Mouse (Mus musculus) thymus, postnatal 10 days (tissue): ENCODE measurements at regions not wholly inside any gene's neighbourhood (a gene's known extent, or its start where the extent isn't known, plus 50 kb on each side); places are given as distances from the start of the nearest gene placed in this dataset.
"Not testable (repeated sequence)": the region's sequence is repeated elsewhere in the genome, so short reads cannot be mapped to it uniquely, and the experiment has no call there.

Source experiments
- DNase-seq, 2 experiments: peaks; one replicate each; pipeline ENCODE4 v3.0.0; 2021; ENCODE audit warnings: low spot score in 2 of 2

DNA sequence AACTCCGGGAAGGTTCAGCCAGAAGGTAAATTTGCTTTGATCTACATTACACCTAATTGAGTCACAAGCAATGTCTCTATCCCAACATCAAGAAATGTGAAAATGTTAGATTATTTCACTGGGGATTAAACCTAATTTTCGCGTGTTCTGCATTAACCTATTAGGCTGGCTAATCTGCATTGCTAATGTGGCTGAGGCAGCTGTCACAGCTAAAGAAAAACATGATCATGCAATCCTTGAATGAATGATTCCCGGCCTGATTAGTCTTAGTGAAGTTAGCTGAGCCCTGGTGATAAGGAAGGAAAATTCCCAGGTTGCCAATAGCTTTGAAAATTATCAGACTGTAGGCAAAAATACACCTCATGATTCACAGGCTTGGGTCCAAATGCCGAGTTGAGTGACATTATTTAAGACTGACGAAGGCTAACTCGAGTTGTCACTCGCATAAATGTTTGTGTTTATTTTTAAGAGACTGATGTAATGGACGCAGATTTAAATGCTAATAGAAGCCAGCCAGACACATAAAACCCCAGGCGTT is 131.5 kb upstream of the Kiz start:
- no peak for DNase-seq

DNA sequence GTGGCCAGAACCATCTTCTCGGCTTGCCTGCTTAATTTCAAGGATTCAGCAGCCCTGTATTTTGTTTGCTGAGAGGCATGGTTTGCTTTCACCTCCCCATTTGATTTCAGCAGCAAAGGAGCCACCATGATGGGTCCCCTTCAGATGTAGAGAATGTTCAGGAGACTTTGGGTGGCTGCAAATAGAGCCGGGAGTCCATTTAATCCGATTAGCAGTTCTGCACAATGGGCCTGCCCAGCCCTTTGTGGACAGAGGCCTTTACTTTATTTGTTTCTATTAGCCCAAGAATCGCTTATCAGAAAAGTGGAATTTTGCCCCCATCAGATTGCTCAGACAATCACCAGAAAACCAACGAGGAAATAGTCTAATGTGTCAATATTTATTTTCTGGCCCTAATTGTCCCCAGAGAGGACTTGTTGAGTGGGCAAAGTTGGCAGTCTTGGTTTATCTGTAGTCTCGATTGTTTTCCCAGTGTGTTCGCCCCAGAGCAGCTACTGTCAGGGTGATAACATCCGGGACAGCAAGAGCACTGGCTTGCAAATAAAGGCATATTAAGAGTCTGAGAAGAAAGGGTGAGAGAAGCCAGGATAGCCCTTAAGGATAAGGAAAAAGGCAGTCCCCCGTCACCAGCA is 130.6 kb upstream of the Kiz start:
- no peak for DNase-seq

DNA sequence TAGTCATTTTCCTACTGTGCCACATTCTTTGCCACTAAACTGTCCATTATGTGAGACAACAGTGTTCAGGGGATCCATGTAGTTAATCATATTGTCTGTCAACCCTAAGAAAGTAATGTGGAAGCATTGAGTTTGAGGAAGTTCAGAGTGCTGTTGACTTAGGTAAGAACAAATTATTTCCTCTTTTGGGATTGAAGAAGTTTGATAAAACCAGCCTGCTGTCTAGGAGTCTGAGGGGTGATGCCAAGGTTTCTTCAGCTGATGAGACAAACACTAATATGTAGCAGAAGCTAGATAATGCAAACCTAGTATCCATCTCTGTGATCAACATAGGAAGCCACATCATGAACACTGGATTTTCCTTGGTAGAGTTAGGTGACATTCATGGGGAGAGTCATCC is 127.0 kb upstream of the Kiz start:
- DNase-seq, result no peak

DNA sequence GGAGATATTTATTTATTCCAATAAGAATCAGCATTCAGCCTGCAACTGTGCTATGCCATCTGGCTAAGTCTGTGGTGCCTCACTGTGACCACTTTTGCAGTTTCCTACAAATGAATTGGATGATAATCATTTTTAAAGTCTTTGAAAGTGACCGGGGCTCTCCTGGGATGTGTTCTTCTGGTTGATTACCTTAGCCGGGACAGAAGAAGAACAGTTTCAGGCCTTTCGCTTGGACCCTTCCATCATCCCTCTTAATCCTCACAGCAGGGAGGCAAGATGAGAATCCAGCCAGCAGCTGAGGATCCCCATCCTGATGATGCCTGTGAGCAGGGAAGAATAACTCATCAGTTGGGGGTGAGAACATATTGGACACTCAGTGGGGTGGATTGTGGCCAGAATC is 124.6 kb upstream of the Kiz start:
- DNase-seq, result no peak

DNA sequence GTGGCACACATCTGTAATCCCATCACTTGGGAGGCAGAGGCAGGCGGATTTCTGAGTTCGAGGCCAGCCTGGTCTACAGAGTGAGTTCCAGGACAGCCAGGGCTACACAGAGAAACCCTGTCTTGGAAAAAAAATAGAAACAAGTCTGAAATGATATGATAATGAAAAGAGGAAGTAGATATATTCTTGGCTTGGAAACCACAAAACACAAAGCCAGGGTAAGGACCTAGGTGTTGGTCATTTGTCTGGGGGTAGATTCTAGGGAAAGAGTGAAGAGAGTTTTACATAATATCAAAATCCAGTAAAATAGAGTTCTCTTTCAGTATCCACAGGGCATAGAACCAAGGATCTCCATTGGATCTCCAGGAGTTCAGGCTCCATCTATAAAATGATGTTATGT is 122.8 kb upstream of the Kiz start:
- DNase-seq, result not testable (repeated sequence)

DNA sequence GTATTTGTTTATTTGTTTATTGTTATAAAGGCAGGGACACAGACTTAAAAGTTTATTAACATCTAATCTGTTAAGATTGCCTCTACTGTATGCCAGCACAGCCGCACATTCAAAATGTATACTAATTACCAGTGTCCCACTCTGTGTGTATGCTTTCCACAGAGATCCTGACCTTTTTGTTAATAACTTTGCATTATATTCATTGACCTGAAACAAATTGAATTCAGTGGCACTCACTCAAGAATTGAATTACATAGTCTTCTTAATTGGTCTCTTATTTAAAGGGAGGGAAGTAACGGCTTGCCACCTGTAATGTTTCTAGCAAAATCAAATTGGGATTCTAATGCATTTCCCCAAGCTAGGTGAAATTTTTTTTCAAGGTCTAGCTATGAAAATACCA is 111.3 kb upstream of the Kiz start:
- no peak for DNase-seq

DNA sequence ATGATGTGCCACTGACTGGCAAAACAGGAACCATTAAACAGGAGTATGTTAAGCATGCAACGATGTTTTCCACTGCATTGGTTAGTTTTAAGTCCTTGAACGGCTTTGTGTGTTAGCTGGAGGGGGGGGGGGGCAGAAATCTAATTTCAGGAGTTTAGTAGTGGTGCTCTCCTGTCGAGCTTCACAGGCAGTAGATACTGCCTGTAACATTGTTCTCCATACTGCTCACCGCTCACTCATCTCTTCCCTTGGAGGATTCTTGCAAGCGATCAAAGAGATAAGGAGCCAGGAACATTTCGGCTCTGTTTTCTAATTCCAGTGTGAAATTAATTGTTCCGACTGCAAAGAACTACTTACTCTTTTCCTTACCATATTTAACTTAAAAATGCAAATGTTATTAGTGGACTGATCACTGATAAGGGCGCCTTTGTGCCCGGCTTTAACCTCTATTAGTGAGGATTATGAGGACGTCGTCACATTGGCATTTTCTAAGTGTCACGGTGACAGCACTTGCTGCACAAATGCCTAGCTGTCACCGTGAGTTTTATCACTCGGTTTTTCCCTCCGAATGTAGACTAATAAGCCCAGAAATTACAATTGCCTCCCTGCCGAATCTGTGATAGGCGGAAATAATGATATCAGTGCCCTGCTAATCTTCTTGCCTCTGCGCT is 110.5 kb upstream of the Kiz start:
- DNase-seq, result no peak

DNA sequence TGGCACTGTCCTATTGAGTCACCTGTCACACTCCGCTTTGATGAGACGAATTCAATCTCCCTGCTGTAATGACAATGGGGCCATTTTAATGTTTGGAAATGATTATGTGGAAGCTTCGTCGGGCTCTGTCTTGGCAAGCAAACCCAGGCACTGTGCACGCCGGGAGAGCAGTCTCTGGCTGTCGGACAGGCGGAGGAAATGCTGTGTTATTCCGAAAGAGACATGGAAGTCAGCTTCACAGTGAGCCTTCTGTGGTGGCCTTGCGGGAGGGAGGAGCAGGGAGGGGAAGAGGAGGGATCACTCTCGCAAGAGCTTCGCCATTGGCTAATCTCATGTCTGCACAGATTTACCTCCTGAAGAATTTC is 110.0 kb upstream of the Kiz start:
- DNase-seq, result no peak

DNA sequence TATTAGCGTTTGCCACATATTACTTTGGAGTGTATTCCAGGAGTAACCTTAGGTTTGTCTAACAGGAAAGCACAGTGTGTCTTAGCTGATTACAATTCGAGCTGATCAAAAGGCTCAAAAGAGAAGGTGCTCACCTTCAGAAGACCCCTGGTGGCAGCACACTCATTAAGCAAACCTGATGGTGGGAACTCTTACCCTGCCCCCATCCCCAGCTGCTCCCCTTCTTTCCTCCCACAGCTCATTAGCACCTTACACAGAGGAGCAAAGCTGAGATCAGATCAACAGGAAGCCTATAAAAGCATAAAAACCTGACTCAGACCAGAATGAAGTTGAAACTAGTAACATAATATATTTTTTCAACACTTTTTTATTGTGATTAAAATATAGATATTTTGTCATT is 101.7 kb upstream of the Kiz start:
- no peak for DNase-seq

DNA sequence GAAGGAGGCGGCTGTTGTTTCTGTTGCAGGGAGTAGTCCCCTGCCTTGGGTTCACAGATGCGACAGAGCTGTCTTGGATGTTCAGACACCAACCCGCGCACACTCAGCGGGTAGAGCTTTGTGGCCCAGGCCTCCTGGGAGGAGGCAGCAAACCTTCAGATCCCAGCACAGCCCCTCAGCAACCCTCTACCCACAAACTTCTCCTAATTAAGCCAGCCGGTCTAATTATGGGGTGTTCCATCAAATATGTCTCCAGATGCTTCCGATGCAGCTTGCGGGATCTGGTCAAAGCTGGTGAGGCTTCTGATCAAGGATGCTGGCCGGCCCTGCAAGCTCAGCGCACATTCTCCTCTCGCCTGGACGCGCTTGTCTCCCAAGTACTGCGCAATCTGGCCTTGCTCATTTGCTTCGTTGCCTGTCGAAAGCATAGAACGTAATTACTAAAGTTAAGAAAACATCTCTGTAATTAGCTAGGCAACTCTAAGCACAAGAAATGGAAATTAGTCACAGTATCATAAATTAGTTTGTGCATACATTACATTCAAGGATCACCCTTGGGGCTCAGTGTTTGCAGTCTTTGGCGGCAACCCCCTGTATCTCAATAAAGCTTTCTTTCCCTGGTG is 92.0 kb upstream of the Kiz start:
- no peak for DNase-seq

DNA sequence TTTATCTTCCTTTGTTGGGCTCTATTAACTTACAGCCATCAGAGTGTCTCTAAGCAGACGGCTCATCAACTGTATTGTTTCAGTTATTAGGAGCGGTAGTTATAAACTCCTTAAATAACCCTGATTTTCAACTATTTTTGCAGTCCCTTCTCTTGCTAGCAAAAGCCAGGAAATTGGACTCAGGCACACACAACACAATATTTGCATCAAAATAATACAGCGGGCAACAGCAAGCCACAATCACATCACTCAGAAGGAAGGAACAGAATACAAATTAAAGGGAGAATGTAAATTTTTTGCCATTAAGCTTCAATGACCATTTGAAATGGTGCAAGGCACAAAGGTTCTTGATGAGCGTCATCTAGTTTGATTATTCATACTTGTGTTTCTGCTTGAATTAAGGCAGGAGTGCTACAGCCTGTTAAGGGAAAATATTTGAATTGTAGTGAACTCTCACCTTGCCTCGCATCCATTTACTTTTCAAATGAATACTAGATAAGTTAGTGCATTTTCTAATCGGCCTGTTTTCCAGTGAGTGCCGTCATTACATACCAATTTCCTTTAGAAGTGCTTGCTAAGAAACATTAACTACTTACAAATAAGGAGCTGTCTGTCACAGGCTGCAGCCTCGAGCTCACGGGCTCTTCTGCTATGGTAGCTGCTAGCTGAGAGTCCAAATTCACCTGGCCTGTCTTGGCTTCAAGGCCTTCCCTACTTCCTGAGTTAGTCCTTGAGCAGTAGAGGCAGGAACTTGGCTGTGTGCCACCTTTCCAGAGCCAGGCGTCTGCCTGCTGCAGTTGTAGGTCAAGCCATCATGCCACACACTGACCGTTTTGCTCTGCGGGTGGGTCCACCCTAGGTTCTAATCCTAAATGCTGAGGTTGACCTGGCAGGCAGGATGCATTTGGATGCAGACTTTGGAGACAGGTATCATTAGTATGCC is 91.1 kb upstream of the Kiz start:
- DNase-seq, result no peak

DNA sequence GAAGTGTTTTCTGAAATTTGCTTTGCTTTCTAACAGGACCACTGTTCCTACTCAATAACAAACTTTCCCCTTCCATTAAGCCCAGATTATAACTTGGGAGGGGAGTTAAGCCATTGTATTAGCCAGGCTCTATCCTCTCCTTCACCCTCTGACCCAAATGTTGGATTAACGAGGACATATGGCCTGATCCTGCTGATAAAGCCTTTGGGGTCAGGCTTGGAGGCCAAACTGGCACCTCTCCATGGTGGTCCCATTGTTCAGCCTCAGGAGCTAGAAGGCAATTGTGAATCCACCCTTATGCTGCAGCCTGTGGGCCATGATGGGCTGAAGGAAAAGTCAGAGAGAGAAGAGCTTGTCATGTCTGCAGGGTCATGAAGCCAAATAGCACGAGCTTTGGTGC is 80.8 kb upstream of the Kiz start:
- DNase-seq, result no peak

DNA sequence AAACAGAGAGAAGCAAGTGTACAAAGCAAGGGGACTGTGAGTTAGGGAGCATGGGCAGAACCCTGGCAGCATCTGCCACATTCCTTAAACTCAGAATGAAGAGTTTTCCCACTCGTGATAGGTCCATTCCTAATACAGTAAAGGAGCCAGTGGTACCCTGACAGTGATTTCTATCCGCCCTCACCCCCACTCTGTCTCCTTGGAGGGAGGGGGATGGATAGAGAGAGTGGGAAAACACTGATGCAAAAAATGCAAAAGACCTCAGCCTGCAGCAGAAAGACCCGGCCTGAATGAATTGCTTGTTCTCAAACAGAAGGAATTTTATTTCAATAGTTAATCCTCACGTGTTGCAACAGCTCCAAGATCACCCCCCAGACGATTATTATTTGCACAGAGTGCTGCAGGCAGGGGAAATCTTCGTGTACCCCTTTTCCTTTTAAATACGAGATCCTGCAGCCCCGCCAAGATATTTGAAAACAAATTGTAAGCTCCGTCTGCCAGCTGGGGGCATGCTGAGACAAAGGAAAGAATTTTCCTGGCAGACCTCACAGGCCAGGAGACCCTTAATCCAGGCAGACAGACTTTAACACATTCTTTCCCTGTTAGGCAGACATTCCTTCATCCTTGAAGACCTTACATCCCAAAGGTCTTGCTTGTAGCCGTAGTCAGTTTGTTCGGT is 68.4 kb upstream of the Kiz start:
- no peak for DNase-seq

DNA sequence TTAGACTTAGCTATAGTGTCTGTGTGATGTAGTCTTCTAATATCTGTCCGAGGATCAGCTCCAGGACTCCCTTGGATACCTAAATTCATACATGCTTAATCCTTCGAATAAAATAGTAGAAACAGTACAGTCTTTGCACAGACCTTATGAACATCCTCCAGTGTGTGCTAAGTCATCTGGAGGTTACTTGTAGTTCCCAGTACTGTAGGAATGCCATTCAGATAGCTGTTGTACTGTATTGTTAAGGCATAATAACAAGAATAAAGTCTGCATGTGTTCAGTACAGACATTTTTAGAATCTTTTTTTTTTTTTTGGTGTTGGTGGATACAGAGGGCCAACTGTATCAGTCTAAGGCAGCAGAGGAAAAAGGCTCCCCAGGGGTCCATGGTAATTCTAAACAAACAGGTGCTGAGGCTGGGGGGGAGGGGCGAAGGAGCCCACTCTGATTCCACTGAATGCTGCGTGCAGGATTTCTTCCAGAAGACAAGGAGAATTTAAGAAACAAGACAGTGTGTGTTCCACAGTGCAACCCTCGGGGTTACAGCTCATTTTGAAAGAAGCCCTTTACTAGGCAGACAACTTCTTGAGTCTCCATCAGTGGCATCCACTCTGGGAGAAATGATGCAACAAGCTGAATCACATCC is 67.7 kb upstream of the Kiz start:
- DNase-seq, result no peak

DNA sequence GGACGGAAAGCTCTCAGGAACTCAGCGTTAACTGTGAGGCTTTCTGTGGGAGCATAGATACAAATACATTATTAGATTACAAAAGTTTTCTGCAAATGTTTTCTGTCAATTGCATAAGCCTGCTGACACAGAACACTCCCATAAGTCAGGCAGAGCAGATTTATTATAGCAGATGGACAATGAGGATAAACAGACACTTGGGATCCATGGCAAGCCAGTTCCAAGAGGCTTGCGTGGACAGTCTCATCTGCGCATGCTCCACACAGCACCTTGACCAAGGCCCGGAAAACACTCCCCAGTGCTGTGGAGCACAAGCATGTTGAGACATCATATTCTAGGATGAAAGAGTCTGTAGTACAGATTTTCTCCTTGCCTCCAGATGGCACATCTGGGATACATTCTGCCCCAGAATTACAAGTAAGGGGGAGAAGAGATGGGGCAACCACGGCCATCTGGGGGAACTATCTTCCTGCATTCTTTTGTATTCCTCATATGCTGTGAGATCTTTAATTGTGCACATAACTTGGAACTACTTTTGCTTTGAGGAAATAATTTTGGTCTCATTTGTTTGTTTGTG is 62.7 kb upstream of the Kiz start:
- no peak for DNase-seq

DNA sequence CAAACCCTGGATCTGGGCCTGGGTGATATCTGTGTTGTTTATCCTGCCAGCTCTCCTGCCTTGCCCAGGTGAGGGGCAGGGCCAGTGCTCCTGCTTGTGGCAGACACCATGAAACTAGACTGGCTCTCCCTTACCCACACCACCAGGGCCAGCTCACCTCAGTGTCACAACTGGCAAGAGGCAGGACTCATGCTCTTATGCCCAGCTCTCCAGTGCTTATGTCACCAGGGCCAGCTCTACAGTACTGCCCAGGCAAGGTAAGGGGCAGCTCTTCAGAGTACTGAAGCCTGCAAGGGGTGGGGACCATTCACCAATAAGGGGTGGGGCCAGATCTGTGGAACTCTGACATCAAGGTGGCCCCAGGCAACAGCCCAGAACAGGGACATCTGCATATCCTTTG is 52.7 kb upstream of the Kiz start:
- no peak for DNase-seq
